Mouse (Mus musculus) cerebellum, adult 2 months (tissue): ENCODE data around the gene Gm8237.
"Not testable (repeated sequence)": the region's sequence is repeated elsewhere in the genome, so short reads cannot be mapped to it uniquely, and the experiment has no call there.

ENCODE experiments used
- CTCF ChIP-seq: fragments of 200-500 bp; IDR thresholded peaks from 2 replicates; pipeline ENCODE4 v1.5.1; 2011; ENCODE audit warnings: low read depth, mild to moderate bottlenecking, control low read depth, low read length, moderate library complexity, borderline replicate concordance; ENCODE audit not compliant: insufficient read depth
- POLR2A ChIP-seq: fragments of 200-500 bp; IDR thresholded peaks from 2 replicates; pipeline ENCODE4 v1.6.1; 2011; ENCODE audit warnings: low read length, control low read depth, borderline replicate concordance; ENCODE audit not compliant: insufficient read depth

GRCm38 (mm10) chr14:5918330-5918942, 38.3 kb upstream of the Gm8237 start:
- not testable (repeated sequence) for TF ChIP-seq POLR2A, CTCF
